Mouse (Mus musculus): ENCODE measurements at regions not wholly inside any gene's neighbourhood (a gene's known extent, or its start where the extent isn't known, plus 50 kb on each side); places are given as distances from the start of the nearest gene placed in this dataset.

- DNase-seq (ENCODE audit: low spot score, missing footprints) (no peak), ATAC-seq (ENCODE audit: low FRiP score) (no peak)
- H3K9ac ChIP-seq (ENCODE audit: low read length): no peak overlapping the region
- no peak overlapping the region for H3K27ac ChIP-seq (ENCODE audit: low read depth, low read length)
- no peaks in the 10 kb centered on the region for H3K27me3 ChIP-seq (ENCODE audit: control insufficient read depth, insufficient read depth, low read length)
- WGBS: 75% methylated on average over 1 of the region's 1 CpGs
- no peaks in the 10 kb centered on the region for H3K36me3 ChIP-seq (ENCODE audit: control insufficient read depth, insufficient read depth, low read length)
- H3K4me3 ChIP-seq (ENCODE audit: low read depth, low read length): no peak overlapping the region
- H3K4me1 ChIP-seq (ENCODE audit: control insufficient read depth, insufficient read depth, low read length): no peaks in the 10 kb centered on the region
- no peaks in the 10 kb centered on the region for H3K9me3 ChIP-seq (ENCODE audit: control insufficient read depth, low read length)
- H3K4me2 ChIP-seq: no peak overlapping the region
Observed at GRCm38 (mm10) chrX:18960465-18960864, 499.3 kb upstream of the 4930578C19Rik start.

- H3K27me3 ChIP-seq (ENCODE audit: control insufficient read depth, insufficient read depth, low read length): no peaks in the 10 kb centered on the region
- no peak overlapping the region for H3K4me2 ChIP-seq
- DNase-seq (ENCODE audit: low spot score, missing footprints) (no peak), ATAC-seq (ENCODE audit: low FRiP score) (no peak)
- H3K36me3 ChIP-seq (ENCODE audit: control insufficient read depth, insufficient read depth, low read length): no peaks in the 10 kb centered on the region
- no peaks in the 10 kb centered on the region for H3K4me1 ChIP-seq (ENCODE audit: control insufficient read depth, insufficient read depth, low read length)
- no peak overlapping the region for H3K4me3 ChIP-seq (ENCODE audit: low read depth, low read length)
- no peak overlapping the region for H3K9ac ChIP-seq (ENCODE audit: low read length)
- no peaks in the 10 kb centered on the region for H3K9me3 ChIP-seq (ENCODE audit: control insufficient read depth, low read length)
- no peak overlapping the region for H3K27ac ChIP-seq (ENCODE audit: low read depth, low read length)
- WGBS: 73% methylated on average over 1 of the region's 1 CpGs
Observed at GRCm38 (mm10) chrX:18942612-18943011, 481.4 kb upstream of the 4930578C19Rik start.

- DNase-seq (ENCODE audit: low spot score, missing footprints) (no peak), ATAC-seq (ENCODE audit: low FRiP score) (no peak)
- H3K4me3 ChIP-seq (ENCODE audit: low read depth, low read length): no peak overlapping the region
- no peaks in the 10 kb centered on the region for H3K27me3 ChIP-seq (ENCODE audit: control insufficient read depth, insufficient read depth, low read length)
- H3K27ac ChIP-seq (ENCODE audit: low read depth, low read length): no peak overlapping the region
- no peaks in the 10 kb centered on the region for H3K4me1 ChIP-seq (ENCODE audit: control insufficient read depth, insufficient read depth, low read length)
- H3K9me3 ChIP-seq (ENCODE audit: control insufficient read depth, low read length): no peaks in the 10 kb centered on the region
- WGBS: 68% methylated on average over 1 of the region's 1 CpGs
- no peak overlapping the region for H3K4me2 ChIP-seq
- no peak overlapping the region for H3K9ac ChIP-seq (ENCODE audit: low read length)
- H3K36me3 ChIP-seq (ENCODE audit: control insufficient read depth, insufficient read depth, low read length): no peaks in the 10 kb centered on the region
Observed at GRCm38 (mm10) chrX:18933340-18933739, 472.1 kb upstream of the 4930578C19Rik start.

GRCm38 (mm10) chrX:18923084-18923483 is 461.9 kb upstream of the 4930578C19Rik start:
- Histone ChIP-seq H3K9ac (ENCODE audit: low read length) (no peak overlapping the region), H3K27me3 (ENCODE audit: control insufficient read depth, insufficient read depth, low read length) (no peaks in the 10 kb centered on the region), H3K4me1 (ENCODE audit: control insufficient read depth, insufficient read depth, low read length) (no peaks in the 10 kb centered on the region), H3K27ac (ENCODE audit: low read depth, low read length) (no peak overlapping the region), H3K9me3 (ENCODE audit: control insufficient read depth, low read length) (no peaks in the 10 kb centered on the region), H3K36me3 (ENCODE audit: control insufficient read depth, insufficient read depth, low read length) (no peaks in the 10 kb centered on the region), H3K4me2 (no peak overlapping the region), H3K4me3 (ENCODE audit: low read depth, low read length) (no peak overlapping the region)
- WGBS: 81% methylated on average over 1 of the region's 1 CpGs
- ATAC-seq (ENCODE audit: low FRiP score) (no peak), DNase-seq (ENCODE audit: low spot score, missing footprints) (no peak)

- Histone ChIP-seq H3K36me3 (ENCODE audit: control insufficient read depth, insufficient read depth, low read length) (no peaks in the 10 kb centered on the region), H3K9me3 (ENCODE audit: control insufficient read depth, low read length) (no peaks in the 10 kb centered on the region), H3K27ac (ENCODE audit: low read depth, low read length) (no peak overlapping the region), H3K4me3 (ENCODE audit: low read depth, low read length) (no peak overlapping the region), H3K4me2 (no peak overlapping the region), H3K27me3 (ENCODE audit: control insufficient read depth, insufficient read depth, low read length) (no peaks in the 10 kb centered on the region), H3K4me1 (ENCODE audit: control insufficient read depth, insufficient read depth, low read length) (no peaks in the 10 kb centered on the region), H3K9ac (ENCODE audit: low read length) (no peak overlapping the region)
- 62% methylated on average over 6 of the region's 6 CpGs for WGBS
- no peak for ATAC-seq (ENCODE audit: low FRiP score)
- DNase-seq (ENCODE audit: low spot score, missing footprints): no peak
Observed at GRCm38 (mm10) chrX:18921366-18922092, 460.3 kb upstream of the 4930578C19Rik start.

GRCm38 (mm10) chrX:18882784-18883171 is 421.6 kb upstream of the 4930578C19Rik start:
- ATAC-seq (ENCODE audit: low FRiP score): no peak
- Histone ChIP-seq H3K4me1 (ENCODE audit: control insufficient read depth, insufficient read depth, low read length) (no peaks in the 10 kb centered on the region), H3K27ac (ENCODE audit: low read depth, low read length) (no peak overlapping the region), H3K9me3 (ENCODE audit: control insufficient read depth, low read length) (no peaks in the 10 kb centered on the region), H3K27me3 (ENCODE audit: control insufficient read depth, insufficient read depth, low read length) (no peaks in the 10 kb centered on the region), H3K4me2 (no peak overlapping the region), H3K4me3 (ENCODE audit: low read depth, low read length) (no peak overlapping the region), H3K9ac (ENCODE audit: low read length) (no peak overlapping the region), H3K36me3 (ENCODE audit: control insufficient read depth, insufficient read depth, low read length) (no peaks in the 10 kb centered on the region)
- no peak for DNase-seq (ENCODE audit: low spot score, missing footprints)
- 78% methylated on average over 2 of the region's 2 CpGs for WGBS

- Histone ChIP-seq H3K9me3 (ENCODE audit: control insufficient read depth, low read length) (no peaks in the 10 kb centered on the region), H3K9ac (ENCODE audit: low read length) (no peak overlapping the region), H3K27ac (ENCODE audit: low read depth, low read length) (no peak overlapping the region), H3K36me3 (ENCODE audit: control insufficient read depth, insufficient read depth, low read length) (no peaks in the 10 kb centered on the region), H3K4me3 (ENCODE audit: low read depth, low read length) (no peak overlapping the region), H3K4me1 (ENCODE audit: control insufficient read depth, insufficient read depth, low read length) (no peaks in the 10 kb centered on the region), H3K27me3 (ENCODE audit: control insufficient read depth, insufficient read depth, low read length) (no peaks in the 10 kb centered on the region), H3K4me2 (no peak overlapping the region)
- ATAC-seq (ENCODE audit: low FRiP score): no peak
- DNase-seq (ENCODE audit: low spot score, missing footprints): no peak
- WGBS: 64% methylated on average over 8 of the region's 8 CpGs
Observed at GRCm38 (mm10) chrX:18882088-18882783, 421.0 kb upstream of the 4930578C19Rik start.

- ATAC-seq (ENCODE audit: low FRiP score): no peak
- no peaks in the 10 kb centered on the region for H3K9me3 ChIP-seq (ENCODE audit: control insufficient read depth, low read length)
- WGBS: 89% methylated on average over 1 of the region's 1 CpGs
Observed at GRCm38 (mm10) chrX:18875734-18876133, 414.5 kb upstream of the 4930578C19Rik start.

GRCm38 (mm10) chrX:18874051-18874450 is 412.9 kb upstream of the 4930578C19Rik start:
- no peaks in the 10 kb centered on the region for H3K27me3 ChIP-seq (ENCODE audit: control insufficient read depth, insufficient read depth, low read length)
- H3K27ac ChIP-seq (ENCODE audit: low read depth, low read length): no peak overlapping the region
- no peak overlapping the region for H3K4me3 ChIP-seq (ENCODE audit: low read depth, low read length)
- no peaks in the 10 kb centered on the region for H3K9me3 ChIP-seq (ENCODE audit: control insufficient read depth, low read length)
- no peak for DNase-seq (ENCODE audit: low spot score, missing footprints)
- ATAC-seq (ENCODE audit: low FRiP score): no peak
- no peak overlapping the region for H3K4me2 ChIP-seq
- H3K9ac ChIP-seq (ENCODE audit: low read length): no peak overlapping the region
- H3K4me1 ChIP-seq (ENCODE audit: control insufficient read depth, insufficient read depth, low read length): no peaks in the 10 kb centered on the region
- no peaks in the 10 kb centered on the region for H3K36me3 ChIP-seq (ENCODE audit: control insufficient read depth, insufficient read depth, low read length)

More at GRCm38 (mm10) chrX:18875734-18876133, 414.5 kb upstream of the 4930578C19Rik start:
- no peak overlapping the region for H3K4me2 ChIP-seq
- H3K27ac ChIP-seq (ENCODE audit: low read depth, low read length): no peak overlapping the region
- no peak overlapping the region for H3K4me3 ChIP-seq (ENCODE audit: low read depth, low read length)
- H3K9ac ChIP-seq (ENCODE audit: low read length): no peak overlapping the region
- H3K4me1 ChIP-seq (ENCODE audit: control insufficient read depth, insufficient read depth, low read length): no peaks in the 10 kb centered on the region
- no peaks in the 10 kb centered on the region for H3K27me3 ChIP-seq (ENCODE audit: control insufficient read depth, insufficient read depth, low read length)
- H3K36me3 ChIP-seq (ENCODE audit: control insufficient read depth, insufficient read depth, low read length): no peaks in the 10 kb centered on the region
- no peak for DNase-seq (ENCODE audit: low spot score, missing footprints)

All from midbrain, embryonic 11.5 days (tissue).